Mouse (Mus musculus): ENCODE measurements at regions not wholly inside any gene's neighbourhood (a gene's known extent, or its start where the extent isn't known, plus 50 kb on each side); places are given as distances from the start of the nearest gene placed in this dataset.

DNA sequence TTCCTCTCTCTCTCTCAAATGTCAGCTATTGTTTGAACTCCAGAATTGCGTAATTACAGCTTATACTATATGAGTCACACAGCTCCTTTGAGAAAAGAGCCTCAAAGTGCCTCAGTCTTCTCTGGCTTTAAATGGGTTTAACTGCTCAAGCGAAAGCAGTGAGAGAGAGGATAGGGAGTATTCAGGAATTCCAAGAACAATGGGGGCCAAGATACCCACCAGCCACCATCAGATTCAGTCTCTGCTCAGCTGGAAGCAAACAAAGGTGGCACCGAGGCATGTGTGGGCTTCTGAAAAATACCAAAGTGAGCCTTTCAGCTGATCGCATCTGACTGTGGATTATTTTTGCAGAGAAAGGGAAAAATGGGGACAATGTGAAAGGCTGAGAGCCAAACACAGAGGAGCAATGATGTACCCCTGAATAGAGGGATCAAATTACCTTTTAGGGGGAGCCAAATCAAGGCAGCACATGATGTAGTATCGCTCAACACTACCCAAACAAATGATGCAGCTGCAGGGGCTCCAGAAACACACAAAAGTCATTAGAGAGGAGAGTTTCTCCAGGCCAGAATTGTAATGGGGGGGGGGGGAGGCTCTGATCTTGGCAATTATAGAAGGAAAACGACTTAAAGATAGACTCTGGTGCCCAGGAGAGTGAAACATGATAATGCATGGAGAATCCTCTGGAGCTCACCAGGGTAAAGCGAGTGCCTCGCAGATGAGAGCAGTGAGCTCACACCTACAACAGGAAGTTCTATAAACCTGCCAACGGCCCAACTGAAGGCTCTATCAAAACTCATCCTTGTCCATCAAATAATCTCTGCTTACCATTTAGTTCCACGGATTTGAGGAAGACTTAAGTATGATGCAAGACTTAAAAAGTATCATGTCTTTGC is 152.2 kb downstream of the Galc start:
- Histone ChIP-seq H3K9me3 (ENCODE audit: control insufficient read depth, low read length) (no peaks in the 10 kb centered on the region), H3K4me1 (ENCODE audit: control insufficient read depth, insufficient read depth, low read length) (peaks cover 22% of the 10 kb centered on the region; the same call in 1 of the 2 replicates), H3K36me3 (ENCODE audit: control insufficient read depth, insufficient read depth, low read length) (no peaks in the 10 kb centered on the region), H3K4me2 (replicated peaks; ENCODE audit: low read depth, low read length, severe bottlenecking) (no peak overlapping the region), H3K27me3 (ENCODE audit: control insufficient read depth, insufficient read depth, low read length) (no peaks in the 10 kb centered on the region), H3K27ac (replicated peaks; ENCODE audit: low read depth, low read length) (no peak overlapping the region), H3K4me3 (replicated peaks; ENCODE audit: low read length) (no peak overlapping the region), H3K9ac (ENCODE audit: low read depth, low read length, severe bottlenecking) (no peak overlapping the region)
- no peak for ATAC-seq (ENCODE audit: low FRiP score, low read depth)
- DNase-seq (ENCODE audit: low spot score), result peak; percentile 4
- TF ChIP-seq POLR2A (IDR thresholded peaks at IDR 0.05; ENCODE audit: borderline replicate concordance, extremely low read depth, insufficient read depth, insufficient read length), result no peak
- 42% methylated on average over 10 of the region's 10 CpGs for WGBS

DNA sequence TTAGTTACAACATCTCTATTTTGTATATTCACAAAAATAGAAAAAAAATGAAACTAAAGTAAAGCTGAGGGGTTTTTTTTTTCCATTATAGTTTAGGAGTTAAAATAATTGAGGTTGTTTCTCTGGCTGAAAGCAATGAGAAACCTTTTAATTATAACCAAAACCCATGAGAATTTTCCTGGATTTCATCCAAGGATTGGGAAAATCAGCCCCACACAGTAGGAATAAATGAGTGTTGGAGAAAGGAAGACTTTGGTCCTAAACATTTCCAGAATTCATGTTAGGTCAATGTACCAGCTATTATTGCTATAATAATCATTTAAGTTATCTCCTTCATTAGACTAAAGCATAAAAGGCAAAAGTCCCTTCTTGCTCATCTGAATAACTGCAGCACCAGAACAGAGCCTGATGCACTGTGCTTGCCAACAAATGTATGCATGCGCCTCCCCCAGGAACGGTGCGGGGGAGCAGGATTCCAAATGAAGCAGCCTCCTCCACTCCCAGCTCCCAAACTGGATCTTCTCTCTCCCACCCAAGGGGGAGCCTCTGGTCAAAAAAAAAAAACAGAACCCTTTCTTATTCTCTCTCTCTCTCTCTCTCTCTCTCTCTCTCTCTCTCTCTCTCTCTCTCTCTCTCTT is 153.0 kb downstream of the Galc start:
- Histone ChIP-seq H3K4me3 (replicated peaks; ENCODE audit: low read length) (no peak overlapping the region), H3K4me1 (ENCODE audit: control insufficient read depth, insufficient read depth, low read length) (peaks cover 22% of the 10 kb centered on the region; the same call in 1 of the 2 replicates), H3K9ac (ENCODE audit: low read depth, low read length, severe bottlenecking) (no peak overlapping the region), H3K27ac (replicated peaks; ENCODE audit: low read depth, low read length) (no peak overlapping the region), H3K36me3 (ENCODE audit: control insufficient read depth, insufficient read depth, low read length) (no peaks in the 10 kb centered on the region), H3K27me3 (ENCODE audit: control insufficient read depth, insufficient read depth, low read length) (no peaks in the 10 kb centered on the region), H3K9me3 (ENCODE audit: control insufficient read depth, low read length) (no peaks in the 10 kb centered on the region), H3K4me2 (replicated peaks; ENCODE audit: low read depth, low read length, severe bottlenecking) (no peak overlapping the region)
- WGBS, result 43% methylated on average over 3 of the region's 3 CpGs
- ATAC-seq (ENCODE audit: low FRiP score, low read depth), result 0 out of 2 replicates have a peak, but pooled peaks have one; percentile 52
- peak; percentile 60 for DNase-seq (ENCODE audit: low spot score)
- no peak for TF ChIP-seq POLR2A (IDR thresholded peaks at IDR 0.05; ENCODE audit: borderline replicate concordance, extremely low read depth, insufficient read depth, insufficient read length)

DNA sequence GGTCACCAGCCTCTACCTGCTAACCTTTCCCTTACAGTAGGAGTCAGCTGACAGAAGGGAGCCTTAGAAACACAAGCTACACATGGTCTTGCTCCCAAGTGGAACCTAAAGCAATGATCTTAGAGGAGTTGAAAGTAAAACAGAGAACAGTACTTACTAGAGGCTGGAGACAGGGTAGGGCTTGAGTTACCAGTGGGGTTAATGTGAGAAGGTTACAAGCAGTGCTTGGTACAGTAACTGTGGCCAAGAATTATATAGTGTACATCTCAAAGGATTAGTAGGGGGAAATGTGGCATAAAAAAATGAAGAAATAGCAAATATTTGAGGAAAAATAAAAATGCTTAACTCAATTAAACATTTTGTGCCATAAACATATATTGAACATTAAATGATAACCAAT is 153.5 kb downstream of the Galc start:
- H3K9me3 ChIP-seq (ENCODE audit: control insufficient read depth, low read length), result no peaks in the 10 kb centered on the region
- H3K4me3 ChIP-seq (replicated peaks; ENCODE audit: low read length), result no peak overlapping the region
- ATAC-seq (ENCODE audit: low FRiP score, low read depth) (0 out of 2 replicates have a peak, but pooled peaks have one; percentile 60), DNase-seq (ENCODE audit: low spot score) (no peak)
- no peak overlapping the region for H3K27ac ChIP-seq (replicated peaks; ENCODE audit: low read depth, low read length)
- peaks cover 22% of the 10 kb centered on the region; the same call in 1 of the 2 replicates for H3K4me1 ChIP-seq (ENCODE audit: control insufficient read depth, insufficient read depth, low read length)
- no peak for TF ChIP-seq POLR2A (IDR thresholded peaks at IDR 0.05; ENCODE audit: borderline replicate concordance, extremely low read depth, insufficient read depth, insufficient read length)
- H3K36me3 ChIP-seq (ENCODE audit: control insufficient read depth, insufficient read depth, low read length), result no peaks in the 10 kb centered on the region
- no peak overlapping the region for H3K4me2 ChIP-seq (replicated peaks; ENCODE audit: low read depth, low read length, severe bottlenecking)
- no peak overlapping the region for H3K9ac ChIP-seq (ENCODE audit: low read depth, low read length, severe bottlenecking)
- no peaks in the 10 kb centered on the region for H3K27me3 ChIP-seq (ENCODE audit: control insufficient read depth, insufficient read depth, low read length)

DNA sequence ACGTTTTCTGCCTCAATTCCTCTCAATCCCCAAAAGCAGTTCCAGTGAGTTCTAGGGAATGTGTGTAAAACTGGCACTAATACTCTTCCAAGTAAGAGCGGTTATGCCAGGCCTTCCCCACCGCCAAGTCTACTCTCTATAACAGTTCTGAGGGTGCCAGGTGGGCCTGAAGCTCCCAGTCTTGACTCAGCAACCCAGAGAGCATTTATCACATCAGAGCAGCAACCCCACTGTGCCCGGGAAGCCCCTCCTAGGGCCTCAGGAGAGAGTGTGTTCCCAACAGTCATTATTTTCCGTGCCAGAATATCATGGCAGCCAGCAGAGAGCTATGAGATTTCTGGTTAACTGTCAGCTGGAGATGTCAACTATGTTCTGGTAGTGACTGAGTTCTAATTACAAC is 169.1 kb downstream of the Galc start:
- Histone ChIP-seq H3K4me1 (ENCODE audit: control insufficient read depth, insufficient read depth, low read length) (0 out of 2 replicates have a peak, but pooled peaks cover 3% of the 10 kb centered on the region), H3K9ac (ENCODE audit: low read depth, low read length, severe bottlenecking) (no peak overlapping the region), H3K4me2 (replicated peaks; ENCODE audit: low read depth, low read length, severe bottlenecking) (no peak overlapping the region), H3K4me3 (replicated peaks; ENCODE audit: low read length) (no peak overlapping the region), H3K36me3 (ENCODE audit: control insufficient read depth, insufficient read depth, low read length) (no peaks in the 10 kb centered on the region), H3K27ac (replicated peaks; ENCODE audit: low read depth, low read length) (no peak overlapping the region), H3K27me3 (ENCODE audit: control insufficient read depth, insufficient read depth, low read length) (no peaks in the 10 kb centered on the region), H3K9me3 (ENCODE audit: control insufficient read depth, low read length) (no peaks in the 10 kb centered on the region)
- TF ChIP-seq POLR2A (IDR thresholded peaks at IDR 0.05; ENCODE audit: borderline replicate concordance, extremely low read depth, insufficient read depth, insufficient read length), result no peak
- ATAC-seq (ENCODE audit: low FRiP score, low read depth) (no peak), DNase-seq (ENCODE audit: low spot score) (no peak)
- 58% methylated on average over 5 of the region's 5 CpGs for WGBS

DNA sequence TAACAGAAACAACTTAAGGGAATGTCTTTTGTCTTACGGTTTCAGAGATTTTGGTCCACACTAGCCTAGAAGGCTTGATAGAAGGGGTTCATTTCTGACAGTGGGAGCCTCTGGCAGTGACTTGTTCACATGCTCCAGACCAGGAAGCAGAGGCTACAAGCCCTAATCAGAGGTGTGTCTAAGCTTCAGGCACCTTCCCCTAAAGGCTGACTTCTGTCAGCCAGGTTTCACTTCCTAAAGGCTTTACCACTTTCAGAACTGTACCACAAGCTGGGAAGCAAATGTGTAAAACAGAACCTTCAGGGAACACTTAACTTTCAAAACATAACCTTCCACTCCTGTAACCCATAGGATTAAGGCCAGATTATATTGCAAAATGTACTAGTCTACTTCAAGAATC is 180.9 kb downstream of the Galc start:
- no peaks in the 10 kb centered on the region for H3K27me3 ChIP-seq (ENCODE audit: control insufficient read depth, insufficient read depth, low read length)
- no peak for ATAC-seq (ENCODE audit: low FRiP score, low read depth)
- no peak overlapping the region for H3K4me2 ChIP-seq (replicated peaks; ENCODE audit: low read depth, low read length, severe bottlenecking)
- DNase-seq (ENCODE audit: low spot score), result no peak
- no peak for TF ChIP-seq POLR2A (IDR thresholded peaks at IDR 0.05; ENCODE audit: borderline replicate concordance, extremely low read depth, insufficient read depth, insufficient read length)
- H3K4me3 ChIP-seq (replicated peaks; ENCODE audit: low read length), result no peak overlapping the region
- H3K9ac ChIP-seq (ENCODE audit: low read depth, low read length, severe bottlenecking), result no peak overlapping the region
- no peak overlapping the region for H3K27ac ChIP-seq (replicated peaks; ENCODE audit: low read depth, low read length)
- no peaks in the 10 kb centered on the region for H3K9me3 ChIP-seq (ENCODE audit: control insufficient read depth, low read length)
- H3K36me3 ChIP-seq (ENCODE audit: control insufficient read depth, insufficient read depth, low read length), result no peaks in the 10 kb centered on the region
- WGBS, result 92% methylated on average over 1 of the region's 1 CpGs
- H3K4me1 ChIP-seq (ENCODE audit: control insufficient read depth, insufficient read depth, low read length), result no peaks in the 10 kb centered on the region
